Mouse (Mus musculus): Measurements from ENCODE around the gene Susd4. TPM values are rescaled to one million over a fixed set of nuclear protein-coding genes. Genes with fewer than 3 reads are reported as not detected.
A peak's percentile ranks its signal among the peaks of the same experiment; 100 is the strongest.

The Susd4 gene
- polyA plus RNA-seq, 1 experiment from 2014 or later: 19.3 TPM

GRCm38 (mm10) chr1:182792521-182793071 is 28.9 kb downstream of the Susd4 start:
- Histone ChIP-seq H3K4me1 (peaks cover 18% of the 10 kb centered on the region), H3K4me2 (peak overlapping the region; percentile 35), H3K4me3 (replicated peaks) (no peak overlapping the region), H3K36me3 (replicated peaks) (no peaks in the 10 kb centered on the region), H3K9ac (no peak overlapping the region), H3K9me3 (no peaks in the 10 kb centered on the region), H3K27ac (no peak overlapping the region), H3K27me3 (no peaks in the 10 kb centered on the region)
- 27% methylated on average over 16 of the region's 16 CpGs for WGBS
- ATAC-seq (ENCODE audit: low FRiP score): no peak

GRCm38 (mm10) chr1:182794221-182794620 is 30.6 kb downstream of the Susd4 start:
- no peak for ATAC-seq (ENCODE audit: low FRiP score)
- no peak overlapping the region for H3K4me2 ChIP-seq
- no peak overlapping the region for H3K9ac ChIP-seq
- no peaks in the 10 kb centered on the region for H3K36me3 ChIP-seq (replicated peaks)
- 93% methylated on average over 10 of the region's 10 CpGs for WGBS
- H3K4me1 ChIP-seq: peaks cover 20% of the 10 kb centered on the region
- no peaks in the 10 kb centered on the region for H3K27me3 ChIP-seq
- no peak overlapping the region for H3K27ac ChIP-seq
- no peaks in the 10 kb centered on the region for H3K9me3 ChIP-seq
- no peak overlapping the region for H3K4me3 ChIP-seq (replicated peaks)

GRCm38 (mm10) chr1:182794628-182795027 is 31.0 kb downstream of the Susd4 start:
- Histone ChIP-seq H3K4me2 (no peak overlapping the region), H3K27me3 (no peaks in the 10 kb centered on the region), H3K9me3 (no peaks in the 10 kb centered on the region), H3K27ac (no peak overlapping the region), H3K4me3 (replicated peaks) (no peak overlapping the region), H3K36me3 (replicated peaks) (no peaks in the 10 kb centered on the region), H3K9ac (no peak overlapping the region), H3K4me1 (peaks cover 20% of the 10 kb centered on the region)
- WGBS: 91% methylated on average over 9 of the region's 9 CpGs
- ATAC-seq (ENCODE audit: low FRiP score): no peak

- H3K27me3 ChIP-seq: no peaks in the 10 kb centered on the region
- no peaks in the 10 kb centered on the region for H3K36me3 ChIP-seq (replicated peaks)
- H3K27ac ChIP-seq: peak overlapping the region; percentile 50; the same call in 1 of the 2 replicates
- ATAC-seq (ENCODE audit: low FRiP score): peak; percentile 79
- no peak overlapping the region for H3K4me3 ChIP-seq (replicated peaks)
- no peak overlapping the region for H3K9ac ChIP-seq
- 72% methylated on average over 14 of the region's 14 CpGs for WGBS
- H3K9me3 ChIP-seq: no peaks in the 10 kb centered on the region
- H3K4me2 ChIP-seq: no peak overlapping the region
- peaks cover 19% of the 10 kb centered on the region for H3K4me1 ChIP-seq
These were observed 33.4 kb downstream of the Susd4 start for GRCm38 (mm10) chr1:182797048-182797447.

- H3K4me2 ChIP-seq: no peak overlapping the region
- WGBS: 87% methylated on average over 2 of the region's 2 CpGs
- no peaks in the 10 kb centered on the region for H3K36me3 ChIP-seq (replicated peaks)
- ATAC-seq (ENCODE audit: low FRiP score): no peak
- peaks cover 10% of the 10 kb centered on the region; the same call in 1 of the 2 replicates for H3K4me1 ChIP-seq
- H3K27me3 ChIP-seq: no peaks in the 10 kb centered on the region
- H3K4me3 ChIP-seq (replicated peaks): no peak overlapping the region
- H3K27ac ChIP-seq: no peak overlapping the region
- no peak overlapping the region for H3K9ac ChIP-seq
- no peaks in the 10 kb centered on the region for H3K9me3 ChIP-seq
These were observed 37.9 kb downstream of the Susd4 start for GRCm38 (mm10) chr1:182801590-182801989.

- H3K4me2 ChIP-seq: no peak overlapping the region
- 81% methylated on average over 15 of the region's 15 CpGs for WGBS
- H3K27me3 ChIP-seq: no peaks in the 10 kb centered on the region
- no peak overlapping the region for H3K4me3 ChIP-seq (replicated peaks)
- no peaks in the 10 kb centered on the region for H3K9me3 ChIP-seq
- no peak for ATAC-seq (ENCODE audit: low FRiP score)
- H3K9ac ChIP-seq: no peak overlapping the region
- no peaks in the 10 kb centered on the region for H3K4me1 ChIP-seq
- no peaks in the 10 kb centered on the region for H3K36me3 ChIP-seq (replicated peaks)
- no peak overlapping the region for H3K27ac ChIP-seq
These were observed 39.2 kb downstream of the Susd4 start for GRCm38 (mm10) chr1:182802891-182803290.

- H3K4me3 ChIP-seq (replicated peaks): no peak overlapping the region
- no peak for ATAC-seq (ENCODE audit: low FRiP score)
- 90% methylated on average over 7 of the region's 7 CpGs for WGBS
- H3K9me3 ChIP-seq: no peaks in the 10 kb centered on the region
- H3K27ac ChIP-seq: no peak overlapping the region
- H3K9ac ChIP-seq: no peak overlapping the region
- peaks cover 16% of the 10 kb centered on the region; the same call in 1 of the 2 replicates for H3K4me1 ChIP-seq
- H3K4me2 ChIP-seq: no peak overlapping the region
- H3K27me3 ChIP-seq: no peaks in the 10 kb centered on the region
- no peaks in the 10 kb centered on the region for H3K36me3 ChIP-seq (replicated peaks)
These were observed 50.3 kb downstream of the Susd4 start for GRCm38 (mm10) chr1:182813991-182814390.

GRCm38 (mm10) chr1:182814566-182814965 is 50.9 kb downstream of the Susd4 start:
- Histone ChIP-seq H3K27ac (no peak overlapping the region), H3K9ac (no peak overlapping the region), H3K4me3 (replicated peaks) (no peak overlapping the region), H3K36me3 (replicated peaks) (no peaks in the 10 kb centered on the region), H3K27me3 (no peaks in the 10 kb centered on the region), H3K4me1 (peaks cover 19% of the 10 kb centered on the region; the same call in 1 of the 2 replicates), H3K4me2 (no peak overlapping the region), H3K9me3 (no peaks in the 10 kb centered on the region)
- WGBS: 91% methylated on average over 6 of the region's 6 CpGs
- no peak for ATAC-seq (ENCODE audit: low FRiP score)

GRCm38 (mm10) chr1:182817106-182817505 is 53.4 kb downstream of the Susd4 start:
- H3K4me1 ChIP-seq: peaks cover 19% of the 10 kb centered on the region; the same call in 1 of the 2 replicates
- 59% methylated on average over 5 of the region's 5 CpGs for WGBS
- H3K36me3 ChIP-seq (replicated peaks): no peaks in the 10 kb centered on the region
- H3K27ac ChIP-seq: no peak overlapping the region
- no peak overlapping the region for H3K9ac ChIP-seq
- H3K4me3 ChIP-seq (replicated peaks): no peak overlapping the region
- no peak overlapping the region for H3K4me2 ChIP-seq
- no peak for ATAC-seq (ENCODE audit: low FRiP score)
- no peaks in the 10 kb centered on the region for H3K9me3 ChIP-seq
- H3K27me3 ChIP-seq: no peaks in the 10 kb centered on the region

GRCm38 (mm10) chr1:182817624-182818023 is 54.0 kb downstream of the Susd4 start:
- Histone ChIP-seq H3K36me3 (replicated peaks) (no peaks in the 10 kb centered on the region), H3K27ac (no peak overlapping the region), H3K4me1 (peaks cover 19% of the 10 kb centered on the region; the same call in 1 of the 2 replicates), H3K4me3 (replicated peaks) (no peak overlapping the region), H3K9ac (no peak overlapping the region), H3K4me2 (no peak overlapping the region), H3K27me3 (no peaks in the 10 kb centered on the region), H3K9me3 (no peaks in the 10 kb centered on the region)
- ATAC-seq (ENCODE audit: low FRiP score): no peak
- WGBS: 22% methylated on average over 6 of the region's 6 CpGs

- ATAC-seq (ENCODE audit: low FRiP score): 0 out of 2 replicates have a peak, but pooled peaks have one; percentile 6
- 60% methylated on average over 10 of the region's 10 CpGs for WGBS
These were observed 55.3 kb downstream of the Susd4 start for GRCm38 (mm10) chr1:182818931-182819330.

GRCm38 (mm10) chr1:182822729-182823128 is 59.1 kb downstream of the Susd4 start:
- Histone ChIP-seq H3K27ac (no peak overlapping the region), H3K9ac (no peak overlapping the region), H3K4me1 (peaks cover 17% of the 10 kb centered on the region), H3K4me3 (replicated peaks) (no peak overlapping the region), H3K4me2 (no peak overlapping the region), H3K27me3 (no peaks in the 10 kb centered on the region), H3K36me3 (replicated peaks) (no peaks in the 10 kb centered on the region), H3K9me3 (no peaks in the 10 kb centered on the region)
- ATAC-seq (ENCODE audit: low FRiP score): no peak
- WGBS: 84% methylated on average over 10 of the region's 10 CpGs

More at GRCm38 (mm10) chr1:182818931-182819330, 55.3 kb downstream of the Susd4 start:
- Histone ChIP-seq H3K9ac (no peak overlapping the region), H3K4me2 (no peak overlapping the region), H3K36me3 (replicated peaks) (no peaks in the 10 kb centered on the region), H3K9me3 (no peaks in the 10 kb centered on the region), H3K4me3 (replicated peaks) (no peak overlapping the region), H3K4me1 (peaks cover 19% of the 10 kb centered on the region; the same call in 1 of the 2 replicates), H3K27me3 (no peaks in the 10 kb centered on the region), H3K27ac (no peak overlapping the region)

All from forebrain, embryonic 12.5 days (tissue).